Mouse (Mus musculus) kidney, embryonic 15.5 days (tissue): ENCODE measurements at regions not wholly inside any gene's neighbourhood (a gene's known extent, or its start where the extent isn't known, plus 50 kb on each side); places are given as distances from the start of the nearest gene placed in this dataset.

Source experiments
- ATAC-seq: fragments of 200-750 bp; cut with Nextera tagmentation; replicated peaks from 2 replicates; pipeline ENCODE4 v1.8.0; 2017; ENCODE audit warnings: moderate TSS enrichment; ENCODE audit not compliant: low FRiP score
- H3K27ac ChIP-seq: fragments of 300-500 bp; sonication (generic); 2 replicates; pipeline ENCODE4 v1.5.1; 2015; ENCODE audit warnings: mild to moderate bottlenecking, inconsistent platforms
- H3K27me3 ChIP-seq: fragments of 300-500 bp; sonication (generic); 2 replicates; pipeline ENCODE4 v1.6.1; 2015; ENCODE audit warnings: inconsistent platforms
- H3K36me3 ChIP-seq: fragments of 300-500 bp; sonication (generic); 2 replicates; pipeline ENCODE4 v1.6.1; 2015; ENCODE audit warnings: inconsistent platforms
- H3K4me1 ChIP-seq: fragments of 300-500 bp; sonication (generic); 2 replicates; pipeline ENCODE4 v1.6.1; 2015; ENCODE audit warnings: inconsistent platforms
- H3K4me2 ChIP-seq: fragments of 300-500 bp; sonication (generic); 2 replicates; pipeline ENCODE4 v1.6.1; 2015; ENCODE audit warnings: moderate library complexity, mild to moderate bottlenecking, inconsistent platforms
- H3K4me3 ChIP-seq: fragments of 300-500 bp; sonication (generic); replicated peaks from 2 replicates; pipeline ENCODE4 v1.5.1; 2015; ENCODE audit warnings: mild to moderate bottlenecking, inconsistent platforms
- H3K9ac ChIP-seq: fragments of 300-500 bp; sonication (generic); 2 replicates; pipeline ENCODE4 v1.6.1; 2015; ENCODE audit warnings: mild to moderate bottlenecking, inconsistent platforms
- H3K9me3 ChIP-seq: fragments of 300-500 bp; sonication (generic); replicated peaks from 2 replicates; pipeline ENCODE4 v1.6.1; 2016; ENCODE audit warnings: inconsistent platforms
- WGBS: fragments of 180-500 bp; shearing (Covaris S2); methylation state at CpG from one replicate; pipeline ENCODE4 v1.1.7; 2015; ENCODE audit warnings: mixed read lengths; 5-methylcytosine and 5-hydroxymethylcytosine counted together

GRCm38 (mm10) chr1:36009010-36009619 lies 59.1 kb upstream of the Hs6st1 start:
- no peaks in the 10 kb centered on the region for H3K36me3 ChIP-seq
- no peak for ATAC-seq
- H3K4me1 ChIP-seq = peaks cover 21% of the 10 kb centered on the region
- no peak overlapping the region for H3K4me3 ChIP-seq
- no peaks in the 10 kb centered on the region for H3K27me3 ChIP-seq
- no peak overlapping the region for H3K9ac ChIP-seq
- H3K4me2 ChIP-seq = no peak overlapping the region
- H3K9me3 ChIP-seq = no peaks in the 10 kb centered on the region
- 68% methylated on average over 6 of the region's 6 CpGs for WGBS
- 0 out of 2 replicates have a peak overlapping the region, but pooled peaks have one; percentile 9 for H3K27ac ChIP-seq

- ATAC-seq = no peak
- H3K9me3 ChIP-seq = no peaks in the 10 kb centered on the region
- peaks cover 26% of the 10 kb centered on the region for H3K4me1 ChIP-seq
- no peak overlapping the region for H3K4me2 ChIP-seq
- no peaks in the 10 kb centered on the region for H3K36me3 ChIP-seq
- H3K4me3 ChIP-seq = no peak overlapping the region
- H3K9ac ChIP-seq = no peak overlapping the region
- H3K27me3 ChIP-seq = no peaks in the 10 kb centered on the region
- H3K27ac ChIP-seq = no peak overlapping the region
- 83% methylated on average over 7 of the region's 7 CpGs for WGBS
These were observed 58.0 kb upstream of the Hs6st1 start for GRCm38 (mm10) chr1:36010151-36010550.

GRCm38 (mm10) chr1:36010834-36011233 lies 57.4 kb upstream of the Hs6st1 start:
- no peaks in the 10 kb centered on the region for H3K27me3 ChIP-seq
- H3K4me3 ChIP-seq = no peak overlapping the region
- H3K27ac ChIP-seq = no peak overlapping the region
- H3K4me1 ChIP-seq = peaks cover 33% of the 10 kb centered on the region
- no peak for ATAC-seq
- no peak overlapping the region for H3K4me2 ChIP-seq
- H3K9ac ChIP-seq = no peak overlapping the region
- H3K36me3 ChIP-seq = no peaks in the 10 kb centered on the region
- WGBS = 80% methylated on average over 12 of the region's 12 CpGs
- no peaks in the 10 kb centered on the region for H3K9me3 ChIP-seq

- ATAC-seq = no peak
- WGBS = 86% methylated on average over 9 of the region's 9 CpGs
- H3K9ac ChIP-seq = no peak overlapping the region
- H3K4me3 ChIP-seq = no peak overlapping the region
- no peak overlapping the region for H3K27ac ChIP-seq
- no peaks in the 10 kb centered on the region for H3K9me3 ChIP-seq
- H3K36me3 ChIP-seq = no peaks in the 10 kb centered on the region
- no peak overlapping the region for H3K4me2 ChIP-seq
- H3K4me1 ChIP-seq = peaks cover 42% of the 10 kb centered on the region
- H3K27me3 ChIP-seq = no peaks in the 10 kb centered on the region
These were observed 56.0 kb upstream of the Hs6st1 start for GRCm38 (mm10) chr1:36012081-36012765.

GRCm38 (mm10) chr1:36013823-36014341 lies 54.3 kb upstream of the Hs6st1 start:
- ATAC-seq = peak; percentile 73
- H3K27me3 ChIP-seq = no peaks in the 10 kb centered on the region
- H3K9me3 ChIP-seq = no peaks in the 10 kb centered on the region
- peak overlapping the region; percentile 87 for H3K27ac ChIP-seq
- H3K4me1 ChIP-seq = peaks cover 55% of the 10 kb centered on the region
- no peak overlapping the region for H3K4me3 ChIP-seq
- no peaks in the 10 kb centered on the region for H3K36me3 ChIP-seq
- WGBS = 22% methylated on average over 11 of the region's 11 CpGs
- H3K4me2 ChIP-seq = peak overlapping the region; percentile 7; the same call in 1 of the 2 replicates
- H3K9ac ChIP-seq = no peak overlapping the region

GRCm38 (mm10) chr1:36014372-36014771 lies 53.8 kb upstream of the Hs6st1 start:
- Histone ChIP-seq H3K9ac (no peak overlapping the region), H3K4me1 (peaks cover 52% of the 10 kb centered on the region), H3K36me3 (no peaks in the 10 kb centered on the region), H3K4me2 (no peak overlapping the region), H3K27me3 (no peaks in the 10 kb centered on the region), H3K4me3 (no peak overlapping the region), H3K9me3 (no peaks in the 10 kb centered on the region), H3K27ac (peak overlapping the region; percentile 87)
- 72% methylated on average over 7 of the region's 7 CpGs for WGBS
- ATAC-seq = no peak

- Histone ChIP-seq H3K9me3 (no peaks in the 10 kb centered on the region), H3K4me1 (peaks cover 51% of the 10 kb centered on the region), H3K36me3 (no peaks in the 10 kb centered on the region), H3K9ac (no peak overlapping the region), H3K4me2 (no peak overlapping the region), H3K4me3 (no peak overlapping the region), H3K27me3 (no peaks in the 10 kb centered on the region), H3K27ac (no peak overlapping the region)
- 86% methylated on average over 5 of the region's 5 CpGs for WGBS
- no peak for ATAC-seq
These were observed 53.0 kb upstream of the Hs6st1 start for GRCm38 (mm10) chr1:36015210-36015609.

GRCm38 (mm10) chr1:36016566-36016965 lies 51.6 kb upstream of the Hs6st1 start:
- Histone ChIP-seq H3K27me3 (no peaks in the 10 kb centered on the region), H3K4me1 (peaks cover 51% of the 10 kb centered on the region), H3K9me3 (no peaks in the 10 kb centered on the region), H3K4me2 (peak overlapping the region; percentile 36), H3K36me3 (no peaks in the 10 kb centered on the region), H3K4me3 (no peak overlapping the region), H3K27ac (peak overlapping the region; percentile 82), H3K9ac (no peak overlapping the region)
- peak; percentile 26; the same call in 1 of the 2 replicates for ATAC-seq
- 31% methylated on average over 4 of the region's 4 CpGs for WGBS

GRCm38 (mm10) chr1:36017061-36017461 lies 51.1 kb upstream of the Hs6st1 start:
- no peaks in the 10 kb centered on the region for H3K27me3 ChIP-seq
- peak overlapping the region; percentile 36 for H3K4me2 ChIP-seq
- no peaks in the 10 kb centered on the region for H3K36me3 ChIP-seq
- no peak overlapping the region for H3K9ac ChIP-seq
- peaks cover 51% of the 10 kb centered on the region for H3K4me1 ChIP-seq
- H3K9me3 ChIP-seq = no peaks in the 10 kb centered on the region
- ATAC-seq = peak; percentile 79
- no peak overlapping the region for H3K4me3 ChIP-seq
- 3% methylated on average over 7 of the region's 7 CpGs for WGBS
- H3K27ac ChIP-seq = peak overlapping the region; percentile 82

GRCm38 (mm10) chr1:36017656-36018055 lies 50.5 kb upstream of the Hs6st1 start:
- H3K9ac ChIP-seq = no peak overlapping the region
- no peaks in the 10 kb centered on the region for H3K36me3 ChIP-seq
- H3K4me2 ChIP-seq = no peak overlapping the region
- ATAC-seq = no peak
- H3K4me3 ChIP-seq = no peak overlapping the region
- H3K4me1 ChIP-seq = peaks cover 51% of the 10 kb centered on the region
- peak overlapping the region; percentile 82 for H3K27ac ChIP-seq
- H3K27me3 ChIP-seq = no peaks in the 10 kb centered on the region
- no peaks in the 10 kb centered on the region for H3K9me3 ChIP-seq
- 44% methylated on average over 3 of the region's 3 CpGs for WGBS
